Mouse (Mus musculus) embryonic facial prominence, embryonic 15.5 days (tissue): ENCODE data around the gene Casc3. TPM values are rescaled to one million over a fixed set of nuclear protein-coding genes. Genes with fewer than 3 reads are reported as not detected.

ENCODE experiments used
- ATAC-seq: fragments of 200-750 bp; cut with Nextera tagmentation; 2 replicates; pipeline ENCODE4 v1.8.0; 2017; ENCODE audit warnings: low read depth, moderate TSS enrichment; ENCODE audit not compliant: insufficient number of reproducible peaks, low FRiP score, low TSS enrichment
- H3K27ac ChIP-seq: fragments of 300-500 bp; sonication (generic); replicated peaks from 2 replicates; pipeline ENCODE4 v1.5.1; 2015; ENCODE audit warnings: mild to moderate bottlenecking, inconsistent platforms
- H3K27me3 ChIP-seq: fragments of 300-500 bp; sonication (generic); 2 replicates; pipeline ENCODE4 v1.6.1; 2015; ENCODE audit warnings: inconsistent platforms
- H3K36me3 ChIP-seq: fragments of 300-500 bp; sonication (generic); 2 replicates; pipeline ENCODE4 v1.6.1; 2015; ENCODE audit warnings: mild to moderate bottlenecking, inconsistent platforms
- H3K4me1 ChIP-seq: fragments of 300-500 bp; sonication (generic); 2 replicates; pipeline ENCODE4 v1.6.1; 2015; ENCODE audit warnings: inconsistent platforms
- H3K4me2 ChIP-seq: fragments of 300-500 bp; sonication (generic); replicated peaks from 2 replicates; pipeline ENCODE4 v1.6.1; 2015; ENCODE audit warnings: mild to moderate bottlenecking, inconsistent platforms
- H3K4me3 ChIP-seq: fragments of 300-500 bp; sonication (generic); replicated peaks from 2 replicates; pipeline ENCODE4 v1.5.1; 2015; ENCODE audit warnings: mild to moderate bottlenecking, inconsistent platforms
- H3K9ac ChIP-seq: fragments of 300-500 bp; sonication (generic); 2 replicates; pipeline ENCODE4 v1.6.1; 2015; ENCODE audit warnings: inconsistent platforms
- H3K9me3 ChIP-seq: fragments of 300-500 bp; sonication (generic); replicated peaks from 2 replicates; pipeline ENCODE4 v1.6.1; 2016; ENCODE audit warnings: inconsistent platforms
- WGBS: fragments of 180-500 bp; shearing (Covaris S2); methylation state at CpG from one replicate; pipeline ENCODE4 v1.1.7; 2015; 5-methylcytosine and 5-hydroxymethylcytosine counted together
- polyA plus RNA-seq: library from polyadenylated mRNA; unstranded; fragments of >200 nt; fragmentation: Nextera tagmentation; extraction: Ambion mirVana; gene quantifications from 2 replicates; pipeline ENCODE4 v1.2.1, GENCODE M21; 2015

Casc3 gene
- polyA plus RNA-seq, 1 experiment from 2014 or later = 42.2 TPM

GRCm38 (mm10) chr11:98774582-98775347 lies 29.9 kb upstream of the Casc3 start, which contains the start of gene Nr1d1:
TSS of gene Nr1d1 (minus strand) at chr11:98775333.
- H3K9ac ChIP-seq = peak within 1 kb of the TSS; percentile 44
- no peaks in the 10 kb centered on the region for H3K27me3 ChIP-seq
- H3K36me3 ChIP-seq = peaks cover 10% of the 10 kb centered on the region
- ATAC-seq = no peak
- H3K27ac ChIP-seq = peak within 1 kb of the TSS; percentile 91
- peaks cover 55% of the 10 kb centered on the region for H3K4me1 ChIP-seq
- no peaks in the 10 kb centered on the region for H3K9me3 ChIP-seq
- WGBS = under 1% methylated on average over 22 of the region's 22 CpGs
- H3K4me2 ChIP-seq = peak within 1 kb of the TSS; percentile 78
- H3K4me3 ChIP-seq = peak within 1 kb of the TSS; percentile 36

- Histone ChIP-seq H3K9ac (no peak overlapping the region), H3K27me3 (no peaks in the 10 kb centered on the region), H3K36me3 (peaks cover 3% of the 10 kb centered on the region; the same call in 1 of the 2 replicates), H3K4me3 (peak overlapping the region; percentile 36), H3K27ac (peak overlapping the region; percentile 91), H3K4me1 (peaks cover 51% of the 10 kb centered on the region), H3K9me3 (no peaks in the 10 kb centered on the region), H3K4me2 (peak overlapping the region; percentile 78)
- 6% methylated on average over 15 of the region's 15 CpGs for WGBS
- ATAC-seq = peak; percentile 85
Measured at GRCm38 (mm10) chr11:98775348-98776051, 29.2 kb upstream of the Casc3 start.

- H3K4me2 ChIP-seq = peak overlapping the region; percentile 78
- no peaks in the 10 kb centered on the region for H3K36me3 ChIP-seq
- H3K9me3 ChIP-seq = no peaks in the 10 kb centered on the region
- 49% methylated on average over 12 of the region's 12 CpGs for WGBS
- H3K4me3 ChIP-seq = no peak overlapping the region; the same call in 1 of the 2 replicates
- H3K27ac ChIP-seq = peak overlapping the region; percentile 91
- no peak for ATAC-seq
- no peaks in the 10 kb centered on the region for H3K27me3 ChIP-seq
- peaks cover 51% of the 10 kb centered on the region for H3K4me1 ChIP-seq
- H3K9ac ChIP-seq = no peak overlapping the region
Measured at GRCm38 (mm10) chr11:98776052-98776764, 28.5 kb upstream of the Casc3 start.

GRCm38 (mm10) chr11:98776843-98777590 lies 27.7 kb upstream of the Casc3 start:
- Histone ChIP-seq H3K9me3 (no peaks in the 10 kb centered on the region), H3K4me1 (peaks cover 59% of the 10 kb centered on the region), H3K36me3 (no peaks in the 10 kb centered on the region), H3K27me3 (no peaks in the 10 kb centered on the region), H3K27ac (peak overlapping the region; percentile 91), H3K9ac (no peak overlapping the region), H3K4me2 (0 out of 2 replicates have a peak overlapping the region, but pooled peaks have one; percentile 19), H3K4me3 (no peak overlapping the region)
- WGBS = 10% methylated on average over 9 of the region's 9 CpGs
- ATAC-seq = no peak

GRCm38 (mm10) chr11:98777888-98778287 lies 26.8 kb upstream of the Casc3 start:
- H3K4me3 ChIP-seq = no peak overlapping the region
- no peak for ATAC-seq
- H3K4me2 ChIP-seq = no peak overlapping the region
- peak overlapping the region; percentile 39; the same call in 1 of the 2 replicates for H3K27ac ChIP-seq
- peaks cover 65% of the 10 kb centered on the region for H3K4me1 ChIP-seq
- no peak overlapping the region for H3K9ac ChIP-seq
- no peaks in the 10 kb centered on the region for H3K27me3 ChIP-seq
- no peaks in the 10 kb centered on the region for H3K36me3 ChIP-seq
- H3K9me3 ChIP-seq = no peaks in the 10 kb centered on the region

- H3K4me2 ChIP-seq = no peak overlapping the region
- H3K9me3 ChIP-seq = no peaks in the 10 kb centered on the region
- WGBS = 22% methylated on average over 14 of the region's 14 CpGs
- no peaks in the 10 kb centered on the region for H3K36me3 ChIP-seq
- H3K4me1 ChIP-seq = peaks cover 64% of the 10 kb centered on the region
- no peak for ATAC-seq
- no peak overlapping the region for H3K4me3 ChIP-seq
- no peaks in the 10 kb centered on the region for H3K27me3 ChIP-seq
- H3K27ac ChIP-seq = peak overlapping the region; percentile 93
- no peak overlapping the region for H3K9ac ChIP-seq
Measured at GRCm38 (mm10) chr11:98781851-98782512, 22.7 kb upstream of the Casc3 start.

GRCm38 (mm10) chr11:98782651-98783235 lies 22.0 kb upstream of the Casc3 start:
- Histone ChIP-seq H3K36me3 (no peaks in the 10 kb centered on the region), H3K9ac (0 out of 2 replicates have a peak overlapping the region, but pooled peaks have one; percentile 0), H3K27ac (peak overlapping the region; percentile 93), H3K4me3 (peak overlapping the region; percentile 23), H3K4me2 (peak overlapping the region; percentile 44), H3K9me3 (no peaks in the 10 kb centered on the region), H3K4me1 (peaks cover 66% of the 10 kb centered on the region), H3K27me3 (no peaks in the 10 kb centered on the region)
- ATAC-seq = no peak
- 9% methylated on average over 17 of the region's 17 CpGs for WGBS

GRCm38 (mm10) chr11:98783236-98783696 lies 21.4 kb upstream of the Casc3 start:
- Histone ChIP-seq H3K36me3 (no peaks in the 10 kb centered on the region), H3K27me3 (no peaks in the 10 kb centered on the region), H3K4me2 (peak overlapping the region; percentile 44), H3K9me3 (no peaks in the 10 kb centered on the region), H3K4me1 (peaks cover 63% of the 10 kb centered on the region), H3K4me3 (peak overlapping the region; percentile 23), H3K9ac (0 out of 2 replicates have a peak overlapping the region, but pooled peaks have one; percentile 0), H3K27ac (peak overlapping the region; percentile 93)
- ATAC-seq = peak; percentile 84
- under 1% methylated on average over 20 of the region's 20 CpGs for WGBS

GRCm38 (mm10) chr11:98784139-98784538 lies 20.6 kb upstream of the Casc3 start:
- H3K9ac ChIP-seq = no peak overlapping the region
- no peak overlapping the region for H3K4me2 ChIP-seq
- no peaks in the 10 kb centered on the region for H3K27me3 ChIP-seq
- H3K36me3 ChIP-seq = no peaks in the 10 kb centered on the region
- 75% methylated on average over 4 of the region's 4 CpGs for WGBS
- no peaks in the 10 kb centered on the region for H3K9me3 ChIP-seq
- H3K4me1 ChIP-seq = peaks cover 63% of the 10 kb centered on the region
- no peak for ATAC-seq
- H3K27ac ChIP-seq = peak overlapping the region; percentile 93
- no peak overlapping the region for H3K4me3 ChIP-seq

GRCm38 (mm10) chr11:98785214-98785613 lies 19.5 kb upstream of the Casc3 start:
- Histone ChIP-seq H3K4me3 (no peak overlapping the region), H3K27me3 (no peaks in the 10 kb centered on the region), H3K27ac (peak overlapping the region; percentile 87), H3K36me3 (no peaks in the 10 kb centered on the region), H3K9ac (no peak overlapping the region), H3K9me3 (no peaks in the 10 kb centered on the region), H3K4me2 (no peak overlapping the region), H3K4me1 (peaks cover 67% of the 10 kb centered on the region)
- no peak for ATAC-seq
- WGBS = 42% methylated on average over 10 of the region's 10 CpGs
